Mouse (Mus musculus) stomach, embryonic 14.5 days (tissue): Measurements from ENCODE around the gene Cacna2d3. TPM values are rescaled to one million over a fixed set of nuclear protein-coding genes. Genes with fewer than 3 reads are reported as not detected.

Experiments
- ATAC-seq: fragments of 200-750 bp; cut with Nextera tagmentation; 2 replicates; pipeline ENCODE4 v1.8.0; 2017; ENCODE audit warnings: low read depth, moderate TSS enrichment; ENCODE audit not compliant: insufficient number of reproducible peaks, insufficient read depth, low FRiP score
- H3K27ac ChIP-seq: fragments of 300-500 bp; sonication (generic); 2 replicates; pipeline ENCODE4 v1.5.1; 2014; ENCODE audit warnings: mild to moderate bottlenecking, low read length, moderate library complexity, mixed read lengths
- H3K27me3 ChIP-seq: fragments of 300-500 bp; sonication (generic); 2 replicates; pipeline ENCODE4 v1.6.1; 2014; ENCODE audit warnings: low read length, control low read depth, mixed read lengths; ENCODE audit not compliant: control insufficient read depth, insufficient read depth
- H3K36me3 ChIP-seq: fragments of 300-500 bp; sonication (generic); 2 replicates; pipeline ENCODE4 v1.6.1; 2014; ENCODE audit warnings: mild to moderate bottlenecking, control low read depth, low read length, moderate library complexity, mixed read lengths; ENCODE audit not compliant: control insufficient read depth, insufficient read depth
- H3K4me1 ChIP-seq: fragments of 300-500 bp; sonication (generic); 2 replicates; pipeline ENCODE4 v1.6.1; 2014; ENCODE audit warnings: low read length, control low read depth, mixed read lengths; ENCODE audit not compliant: control insufficient read depth, insufficient read depth
- H3K4me2 ChIP-seq: fragments of 300-500 bp; sonication (generic); replicated peaks from 2 replicates; pipeline ENCODE4 v1.6.1; 2014; ENCODE audit warnings: low read depth, low read length, control low read depth
- H3K4me3 ChIP-seq: fragments of 300-500 bp; sonication (generic); 2 replicates; pipeline ENCODE4 v1.5.1; 2014; ENCODE audit warnings: low read depth, low read length, control low read depth
- H3K9ac ChIP-seq: fragments of 300-500 bp; sonication (generic); replicated peaks from 2 replicates; pipeline ENCODE4 v1.6.1; 2014; ENCODE audit warnings: low read depth, mild to moderate bottlenecking, control low read depth, low read length, moderate library complexity, mixed read lengths
- H3K9me3 ChIP-seq: fragments of 300-500 bp; sonication (generic); 2 replicates; pipeline ENCODE4 v1.6.1; 2016; ENCODE audit warnings: low read depth, low read length, control low read depth; ENCODE audit not compliant: control insufficient read depth
- WGBS: fragments of 180-500 bp; shearing (Covaris S2); extraction: QIAGEN DNeasy Blood & Tissue Kit; methylation state at CpG from one replicate; pipeline ENCODE4 v1.1.7; 2014; 5-methylcytosine and 5-hydroxymethylcytosine counted together
- polyA plus RNA-seq: library from polyadenylated mRNA; unstranded; fragments of >200 nt; fragmentation: Nextera tagmentation; extraction: Ambion mirVana; gene quantifications from 2 replicates; pipeline ENCODE4 v1.2.1, GENCODE M21; 2014

Cacna2d3 gene
- polyA plus RNA-seq, 1 experiment from 2014 or later, result 3.5 TPM

- no peak for ATAC-seq
- H3K4me1 ChIP-seq, result no peaks in the 10 kb centered on the region
- H3K4me3 ChIP-seq, result no peak overlapping the region
- H3K27me3 ChIP-seq, result no peaks in the 10 kb centered on the region
- no peak overlapping the region for H3K4me2 ChIP-seq
- H3K9me3 ChIP-seq, result no peaks in the 10 kb centered on the region
- no peak overlapping the region for H3K27ac ChIP-seq
- H3K9ac ChIP-seq, result no peak overlapping the region
- H3K36me3 ChIP-seq, result no peaks in the 10 kb centered on the region
Measured at GRCm38 (mm10) chr14:29385500-29385899, 336.2 kb downstream of the Cacna2d3 start.

GRCm38 (mm10) chr14:29382786-29383185, 338.9 kb downstream of the Cacna2d3 start:
- H3K27me3 ChIP-seq, result no peaks in the 10 kb centered on the region
- ATAC-seq, result no peak
- H3K9ac ChIP-seq, result no peak overlapping the region
- H3K4me3 ChIP-seq, result no peak overlapping the region
- 95% methylated on average over 2 of the region's 2 CpGs for WGBS
- no peaks in the 10 kb centered on the region for H3K36me3 ChIP-seq
- H3K27ac ChIP-seq, result no peak overlapping the region
- no peak overlapping the region for H3K4me2 ChIP-seq
- no peaks in the 10 kb centered on the region for H3K9me3 ChIP-seq
- no peaks in the 10 kb centered on the region for H3K4me1 ChIP-seq

GRCm38 (mm10) chr14:29366911-29367310, 354.8 kb downstream of the Cacna2d3 start:
- no peak overlapping the region for H3K4me3 ChIP-seq
- no peaks in the 10 kb centered on the region for H3K4me1 ChIP-seq
- no peaks in the 10 kb centered on the region for H3K9me3 ChIP-seq
- H3K4me2 ChIP-seq, result no peak overlapping the region
- no peaks in the 10 kb centered on the region for H3K36me3 ChIP-seq
- WGBS, result 90% methylated on average over 5 of the region's 5 CpGs
- H3K27ac ChIP-seq, result no peak overlapping the region
- ATAC-seq, result no peak
- no peaks in the 10 kb centered on the region for H3K27me3 ChIP-seq
- no peak overlapping the region for H3K9ac ChIP-seq

GRCm38 (mm10) chr14:29362448-29362847, 359.2 kb downstream of the Cacna2d3 start:
- ATAC-seq, result no peak
- WGBS, result 40% methylated on average over 3 of the region's 3 CpGs

GRCm38 (mm10) chr14:29350627-29351026, 371.0 kb downstream of the Cacna2d3 start:
- H3K4me1 ChIP-seq, result no peaks in the 10 kb centered on the region
- H3K4me2 ChIP-seq, result no peak overlapping the region
- H3K4me3 ChIP-seq, result no peak overlapping the region
- no peaks in the 10 kb centered on the region for H3K27me3 ChIP-seq
- 74% methylated on average over 4 of the region's 4 CpGs for WGBS
- no peaks in the 10 kb centered on the region for H3K36me3 ChIP-seq
- H3K9ac ChIP-seq, result no peak overlapping the region
- H3K27ac ChIP-seq, result no peak overlapping the region
- no peaks in the 10 kb centered on the region for H3K9me3 ChIP-seq
- ATAC-seq, result no peak

More at GRCm38 (mm10) chr14:29362448-29362847, 359.2 kb downstream of the Cacna2d3 start:
- no peak overlapping the region for H3K4me3 ChIP-seq
- H3K9ac ChIP-seq, result no peak overlapping the region
- H3K4me2 ChIP-seq, result no peak overlapping the region
- no peaks in the 10 kb centered on the region for H3K36me3 ChIP-seq
- H3K27me3 ChIP-seq, result no peaks in the 10 kb centered on the region
- no peak overlapping the region for H3K27ac ChIP-seq
- H3K9me3 ChIP-seq, result no peaks in the 10 kb centered on the region
- no peaks in the 10 kb centered on the region for H3K4me1 ChIP-seq

DNA sequence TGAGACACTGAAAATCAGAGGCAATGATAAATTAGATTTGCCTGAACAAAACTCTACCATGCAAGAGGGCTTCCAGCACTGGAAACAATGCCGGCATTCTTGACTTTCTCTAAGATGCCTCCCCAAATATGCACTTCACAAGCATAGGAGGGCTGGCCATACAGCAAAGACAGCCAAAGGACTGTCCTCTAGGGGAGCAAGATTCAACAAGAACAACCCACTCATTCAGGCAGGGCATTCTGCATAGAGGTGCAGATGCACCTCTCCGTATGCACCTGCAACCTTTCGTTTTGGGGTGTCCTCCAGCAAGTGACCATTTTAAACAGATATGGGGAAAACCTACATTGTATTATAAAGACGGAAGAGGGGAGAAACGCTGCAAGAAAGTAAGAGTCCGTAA, 380.1 kb downstream of the Cacna2d3 start:
- H3K9ac ChIP-seq, result no peak overlapping the region
- no peak overlapping the region for H3K4me2 ChIP-seq
- H3K4me3 ChIP-seq, result no peak overlapping the region
- 89% methylated on average over 6 of the region's 6 CpGs for WGBS
- H3K27me3 ChIP-seq, result no peaks in the 10 kb centered on the region
- ATAC-seq, result no peak
- H3K9me3 ChIP-seq, result no peaks in the 10 kb centered on the region
- no peaks in the 10 kb centered on the region for H3K36me3 ChIP-seq
- H3K27ac ChIP-seq, result no peak overlapping the region
- H3K4me1 ChIP-seq, result no peaks in the 10 kb centered on the region

DNA sequence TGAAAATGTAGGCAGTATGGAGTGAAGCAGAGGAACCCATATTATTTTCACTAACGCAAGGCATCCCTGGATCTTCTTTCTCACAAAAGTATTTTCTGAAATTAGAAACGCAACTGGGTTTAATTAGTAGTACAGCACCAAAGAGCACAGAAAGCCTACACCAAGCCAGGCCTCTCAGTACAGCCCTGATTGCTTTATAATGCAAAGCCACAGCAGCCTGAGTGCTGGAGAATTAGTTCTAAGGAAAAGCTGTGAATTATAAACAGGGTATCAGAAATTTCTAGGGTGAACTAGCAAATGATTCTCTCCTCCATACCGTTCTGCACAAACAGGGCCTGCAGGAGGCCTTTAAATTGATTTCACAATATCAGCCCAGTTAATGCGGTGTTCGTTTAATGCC, 380.9 kb downstream of the Cacna2d3 start:
- H3K9ac ChIP-seq, result no peak overlapping the region
- no peak for ATAC-seq
- no peaks in the 10 kb centered on the region for H3K27me3 ChIP-seq
- WGBS, result 82% methylated on average over 5 of the region's 5 CpGs
- no peaks in the 10 kb centered on the region for H3K9me3 ChIP-seq
- H3K4me2 ChIP-seq, result no peak overlapping the region
- no peaks in the 10 kb centered on the region for H3K4me1 ChIP-seq
- no peak overlapping the region for H3K27ac ChIP-seq
- no peak overlapping the region for H3K4me3 ChIP-seq
- H3K36me3 ChIP-seq, result no peaks in the 10 kb centered on the region

GRCm38 (mm10) chr14:29334897-29335296, 386.8 kb downstream of the Cacna2d3 start:
- H3K27me3 ChIP-seq, result no peaks in the 10 kb centered on the region
- ATAC-seq, result no peak; the same call in 1 of the 2 replicates
- no peak overlapping the region for H3K27ac ChIP-seq
- no peak overlapping the region for H3K9ac ChIP-seq
- no peaks in the 10 kb centered on the region for H3K9me3 ChIP-seq
- H3K4me2 ChIP-seq, result no peak overlapping the region
- no peaks in the 10 kb centered on the region for H3K4me1 ChIP-seq
- H3K36me3 ChIP-seq, result no peaks in the 10 kb centered on the region
- 77% methylated on average over 5 of the region's 5 CpGs for WGBS
- no peak overlapping the region for H3K4me3 ChIP-seq

- Histone ChIP-seq H3K36me3 (no peaks in the 10 kb centered on the region), H3K4me1 (no peaks in the 10 kb centered on the region), H3K27ac (no peak overlapping the region), H3K9ac (no peak overlapping the region), H3K27me3 (no peaks in the 10 kb centered on the region), H3K4me3 (no peak overlapping the region), H3K4me2 (no peak overlapping the region), H3K9me3 (no peaks in the 10 kb centered on the region)
- no peak for ATAC-seq
- WGBS, result 87% methylated on average over 2 of the region's 2 CpGs
Measured at GRCm38 (mm10) chr14:29334216-29334615, 387.4 kb downstream of the Cacna2d3 start.
